Mouse (Mus musculus): ENCODE measurements at regions not wholly inside any gene's neighbourhood (a gene's known extent, or its start where the extent isn't known, plus 50 kb on each side); places are given as distances from the start of the nearest gene placed in this dataset.

DNA sequence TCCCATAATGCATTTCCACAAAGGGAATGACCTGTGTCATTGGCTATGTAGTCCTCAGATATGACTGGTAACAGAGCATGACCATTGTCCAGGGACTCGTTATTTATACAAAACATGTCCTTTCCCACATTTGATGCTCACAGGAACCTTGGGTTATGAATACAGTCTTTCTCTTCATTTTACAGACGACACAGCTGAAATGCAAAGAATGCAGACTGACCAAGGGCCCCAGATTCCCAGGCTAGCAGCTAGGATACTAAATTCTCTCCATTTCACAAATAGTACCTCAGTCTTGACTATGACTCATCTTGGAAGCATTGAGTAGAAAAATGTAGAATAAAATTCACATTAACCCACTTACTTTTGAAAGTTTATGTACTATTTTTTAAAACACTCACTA lies 182.7 kb upstream of the Sox4 start:
- WGBS (ENCODE audit: insufficient replicate concordance), result 66% methylated on average over 2 of the region's 2 CpGs
- no peak overlapping the region for H3K4me2 ChIP-seq

DNA sequence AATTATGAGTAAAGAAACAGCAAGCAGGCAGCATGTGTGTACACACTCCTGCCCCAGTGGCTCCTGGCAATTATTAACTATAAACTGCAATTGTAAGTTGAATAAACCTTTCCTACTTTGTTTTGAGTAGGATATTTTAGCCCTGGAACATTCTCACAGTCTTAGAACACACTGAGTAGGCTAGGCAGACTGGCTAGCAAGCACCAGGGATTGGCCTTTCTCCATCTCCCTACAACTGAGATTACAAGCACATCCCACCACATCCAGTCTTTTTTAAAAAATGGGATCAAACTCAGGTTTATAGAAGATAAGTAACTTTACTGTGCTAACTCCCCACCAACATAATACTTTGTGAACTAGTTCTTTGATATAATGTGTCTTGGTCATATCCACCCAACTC lies 174.0 kb upstream of the Sox4 start:
- Histone ChIP-seq H3K27ac (ENCODE audit: low read depth, low read length) (no peak overlapping the region), H3K9me3 (replicated peaks; ENCODE audit: control insufficient read depth, low read length) (no peaks in the 10 kb centered on the region), H3K9ac (ENCODE audit: low read depth, low read length) (no peak overlapping the region), H3K4me3 (ENCODE audit: low read depth, low read length) (no peak overlapping the region), H3K4me1 (ENCODE audit: control insufficient read depth, insufficient read depth, low read length) (no peaks in the 10 kb centered on the region), H3K27me3 (ENCODE audit: control insufficient read depth, insufficient read depth, low read length) (no peaks in the 10 kb centered on the region), H3K4me2 (no peak overlapping the region), H3K36me3 (ENCODE audit: control insufficient read depth, insufficient read depth, low read length) (no peaks in the 10 kb centered on the region)
- ATAC-seq (replicated peaks; ENCODE audit: insufficient number of reproducible peaks, low FRiP score, low TSS enrichment), result no peak

More for the DNA sequence above, 182.7 kb upstream of the Sox4 start:
- Histone ChIP-seq H3K36me3 (ENCODE audit: control insufficient read depth, insufficient read depth, low read length) (no peaks in the 10 kb centered on the region), H3K27ac (ENCODE audit: low read depth, low read length) (no peak overlapping the region), H3K4me1 (ENCODE audit: control insufficient read depth, insufficient read depth, low read length) (no peaks in the 10 kb centered on the region), H3K9me3 (replicated peaks; ENCODE audit: control insufficient read depth, low read length) (peaks cover 3% of the 10 kb centered on the region; the same call in 1 of the 2 replicates), H3K9ac (ENCODE audit: low read depth, low read length) (no peak overlapping the region), H3K27me3 (ENCODE audit: control insufficient read depth, insufficient read depth, low read length) (no peaks in the 10 kb centered on the region), H3K4me3 (ENCODE audit: low read depth, low read length) (no peak overlapping the region)
- no peak for ATAC-seq (replicated peaks; ENCODE audit: insufficient number of reproducible peaks, low FRiP score, low TSS enrichment)

DNA sequence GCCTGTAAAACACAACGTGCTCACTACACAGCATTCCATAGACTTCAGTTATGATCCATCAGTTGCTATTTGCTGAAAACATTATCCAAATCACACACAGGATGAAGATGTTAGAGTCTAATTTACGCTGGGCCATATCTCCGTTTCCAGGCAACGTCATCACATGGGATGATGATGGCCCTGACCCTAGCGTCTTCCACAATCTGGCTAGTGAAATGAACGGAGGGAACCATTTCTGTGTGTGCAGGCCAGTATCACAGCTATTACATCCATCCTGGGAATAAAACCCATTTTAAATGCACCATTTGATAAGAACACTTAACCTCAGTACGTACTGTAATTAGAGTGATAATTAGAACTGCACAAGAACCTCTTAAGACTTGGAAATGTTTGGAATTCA lies 170.0 kb upstream of the Sox4 start:
- no peak for ATAC-seq (replicated peaks; ENCODE audit: insufficient number of reproducible peaks, low FRiP score, low TSS enrichment)
- Histone ChIP-seq H3K27me3 (ENCODE audit: control insufficient read depth, insufficient read depth, low read length) (no peaks in the 10 kb centered on the region), H3K4me2 (no peak overlapping the region), H3K36me3 (ENCODE audit: control insufficient read depth, insufficient read depth, low read length) (no peaks in the 10 kb centered on the region), H3K4me1 (ENCODE audit: control insufficient read depth, insufficient read depth, low read length) (no peaks in the 10 kb centered on the region), H3K27ac (ENCODE audit: low read depth, low read length) (no peak overlapping the region), H3K4me3 (ENCODE audit: low read depth, low read length) (no peak overlapping the region), H3K9me3 (replicated peaks; ENCODE audit: control insufficient read depth, low read length) (no peaks in the 10 kb centered on the region), H3K9ac (ENCODE audit: low read depth, low read length) (no peak overlapping the region)
- 65% methylated on average over 7 of the region's 7 CpGs for WGBS (ENCODE audit: insufficient replicate concordance)

DNA sequence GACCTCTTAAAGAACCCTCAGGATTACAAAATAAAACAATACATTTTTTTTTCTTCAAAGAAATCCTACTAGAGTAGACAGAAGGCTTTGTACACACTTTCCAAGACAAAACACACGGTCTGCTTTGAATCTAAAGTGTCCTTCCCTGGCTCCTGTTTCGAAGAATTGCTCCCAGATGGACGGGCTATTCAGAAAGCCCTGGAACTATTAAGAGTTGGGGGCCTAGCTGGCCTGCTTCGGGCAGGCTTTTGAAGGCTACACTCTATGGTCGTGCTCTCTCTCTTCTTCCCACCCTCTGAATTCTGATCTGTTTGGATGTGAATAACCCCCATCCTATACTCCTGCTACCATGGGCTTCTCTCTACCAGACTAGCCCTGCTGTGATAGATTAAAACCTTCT lies 167.6 kb upstream of the Sox4 start:
- Histone ChIP-seq H3K36me3 (ENCODE audit: control insufficient read depth, insufficient read depth, low read length) (no peaks in the 10 kb centered on the region), H3K27ac (ENCODE audit: low read depth, low read length) (no peak overlapping the region), H3K4me3 (ENCODE audit: low read depth, low read length) (no peak overlapping the region), H3K27me3 (ENCODE audit: control insufficient read depth, insufficient read depth, low read length) (no peaks in the 10 kb centered on the region), H3K9ac (ENCODE audit: low read depth, low read length) (no peak overlapping the region), H3K4me1 (ENCODE audit: control insufficient read depth, insufficient read depth, low read length) (no peaks in the 10 kb centered on the region), H3K9me3 (replicated peaks; ENCODE audit: control insufficient read depth, low read length) (no peaks in the 10 kb centered on the region), H3K4me2 (no peak overlapping the region)
- ATAC-seq (replicated peaks; ENCODE audit: insufficient number of reproducible peaks, low FRiP score, low TSS enrichment), result no peak
- WGBS (ENCODE audit: insufficient replicate concordance), result 78% methylated on average over 5 of the region's 5 CpGs

DNA sequence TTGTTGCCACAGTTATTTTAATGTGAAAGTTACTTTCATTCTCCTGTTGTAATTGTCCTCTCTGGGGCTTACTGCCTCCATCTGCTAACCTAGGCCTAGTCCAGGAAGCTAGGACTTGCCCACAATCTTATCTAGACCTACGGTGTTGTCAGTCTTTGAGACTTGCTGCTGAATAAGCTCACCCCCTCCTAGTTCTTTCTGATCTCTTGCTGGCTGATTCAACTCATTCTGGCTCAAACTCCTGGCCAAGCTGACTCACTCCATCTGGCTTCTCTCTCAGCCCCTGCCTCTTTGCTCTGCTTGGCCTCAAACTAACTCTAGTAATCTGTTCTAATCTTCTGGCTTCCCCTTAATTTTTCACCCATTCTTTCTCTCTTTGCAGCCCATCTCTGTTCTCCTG lies 165.8 kb upstream of the Sox4 start:
- no peaks in the 10 kb centered on the region for H3K36me3 ChIP-seq (ENCODE audit: control insufficient read depth, insufficient read depth, low read length)
- no peak overlapping the region for H3K9ac ChIP-seq (ENCODE audit: low read depth, low read length)
- no peak overlapping the region for H3K4me2 ChIP-seq
- WGBS (ENCODE audit: insufficient replicate concordance), result 12% methylated on average over 1 of the region's 1 CpGs
- H3K4me3 ChIP-seq (ENCODE audit: low read depth, low read length), result no peak overlapping the region
- H3K9me3 ChIP-seq (replicated peaks; ENCODE audit: control insufficient read depth, low read length), result no peaks in the 10 kb centered on the region
- H3K4me1 ChIP-seq (ENCODE audit: control insufficient read depth, insufficient read depth, low read length), result no peaks in the 10 kb centered on the region
- no peak for ATAC-seq (replicated peaks; ENCODE audit: insufficient number of reproducible peaks, low FRiP score, low TSS enrichment)
- H3K27me3 ChIP-seq (ENCODE audit: control insufficient read depth, insufficient read depth, low read length), result no peaks in the 10 kb centered on the region
- H3K27ac ChIP-seq (ENCODE audit: low read depth, low read length), result no peak overlapping the region

DNA sequence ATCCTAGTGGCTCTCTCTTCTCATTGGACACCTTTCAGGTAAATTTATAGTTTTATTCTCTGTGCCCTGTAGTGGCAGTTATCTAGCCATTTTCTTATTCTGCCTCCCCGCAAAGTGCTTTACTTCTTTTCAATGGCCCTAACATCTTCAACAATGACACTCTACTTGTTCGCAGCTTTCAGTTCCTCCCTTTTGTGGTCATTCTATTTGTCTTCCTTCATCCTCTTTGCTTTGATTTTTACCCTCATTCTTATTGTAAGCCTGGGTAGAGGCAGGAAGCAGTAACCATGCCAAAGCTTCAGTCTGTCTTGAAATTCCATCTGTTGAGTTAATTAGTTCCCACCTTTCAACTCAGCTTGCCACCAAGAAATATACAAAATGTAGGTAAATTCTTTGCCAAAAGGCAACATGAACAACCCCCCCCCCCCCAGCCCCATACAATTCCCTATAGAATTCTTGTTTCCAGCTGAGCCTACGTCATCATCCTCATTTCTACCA lies 161.5 kb upstream of the Sox4 start:
- H3K4me2 ChIP-seq, result no peak overlapping the region
- no peaks in the 10 kb centered on the region for H3K27me3 ChIP-seq (ENCODE audit: control insufficient read depth, insufficient read depth, low read length)
- WGBS (ENCODE audit: insufficient replicate concordance), result 89% methylated on average over 3 of the region's 3 CpGs
- H3K4me3 ChIP-seq (ENCODE audit: low read depth, low read length), result no peak overlapping the region
- no peak for ATAC-seq (replicated peaks; ENCODE audit: insufficient number of reproducible peaks, low FRiP score, low TSS enrichment)
- H3K4me1 ChIP-seq (ENCODE audit: control insufficient read depth, insufficient read depth, low read length), result no peaks in the 10 kb centered on the region
- H3K27ac ChIP-seq (ENCODE audit: low read depth, low read length), result no peak overlapping the region
- H3K9ac ChIP-seq (ENCODE audit: low read depth, low read length), result no peak overlapping the region
- H3K36me3 ChIP-seq (ENCODE audit: control insufficient read depth, insufficient read depth, low read length), result no peaks in the 10 kb centered on the region
- H3K9me3 ChIP-seq (replicated peaks; ENCODE audit: control insufficient read depth, low read length), result no peaks in the 10 kb centered on the region

DNA sequence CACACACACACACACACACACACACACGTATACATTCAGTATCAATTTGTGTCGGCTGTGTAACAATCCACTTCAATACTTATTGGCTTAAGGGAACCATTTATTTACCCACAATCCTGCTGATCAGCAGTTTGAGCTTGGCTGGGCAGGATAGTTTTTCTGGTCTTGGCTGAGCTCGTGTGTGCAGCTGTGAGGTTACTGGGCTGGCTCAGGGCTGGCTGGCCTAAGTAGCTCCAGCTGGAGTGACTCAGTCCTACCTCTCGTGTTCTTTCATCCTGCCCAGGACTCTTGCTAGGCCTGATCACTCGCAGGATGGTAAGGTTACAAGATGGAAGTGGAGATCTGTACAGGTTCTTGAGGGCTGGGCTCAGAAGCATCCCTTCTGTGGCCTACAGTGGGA lies 156.6 kb upstream of the Sox4 start:
- Histone ChIP-seq H3K36me3 (ENCODE audit: control insufficient read depth, insufficient read depth, low read length) (no peaks in the 10 kb centered on the region), H3K9me3 (replicated peaks; ENCODE audit: control insufficient read depth, low read length) (no peaks in the 10 kb centered on the region), H3K9ac (ENCODE audit: low read depth, low read length) (no peak overlapping the region), H3K4me3 (ENCODE audit: low read depth, low read length) (no peak overlapping the region), H3K27ac (ENCODE audit: low read depth, low read length) (no peak overlapping the region), H3K4me2 (no peak overlapping the region), H3K4me1 (ENCODE audit: control insufficient read depth, insufficient read depth, low read length) (no peaks in the 10 kb centered on the region), H3K27me3 (ENCODE audit: control insufficient read depth, insufficient read depth, low read length) (no peaks in the 10 kb centered on the region)
- ATAC-seq (replicated peaks; ENCODE audit: insufficient number of reproducible peaks, low FRiP score, low TSS enrichment), result no peak
- WGBS (ENCODE audit: insufficient replicate concordance), result 72% methylated on average over 5 of the region's 5 CpGs

DNA sequence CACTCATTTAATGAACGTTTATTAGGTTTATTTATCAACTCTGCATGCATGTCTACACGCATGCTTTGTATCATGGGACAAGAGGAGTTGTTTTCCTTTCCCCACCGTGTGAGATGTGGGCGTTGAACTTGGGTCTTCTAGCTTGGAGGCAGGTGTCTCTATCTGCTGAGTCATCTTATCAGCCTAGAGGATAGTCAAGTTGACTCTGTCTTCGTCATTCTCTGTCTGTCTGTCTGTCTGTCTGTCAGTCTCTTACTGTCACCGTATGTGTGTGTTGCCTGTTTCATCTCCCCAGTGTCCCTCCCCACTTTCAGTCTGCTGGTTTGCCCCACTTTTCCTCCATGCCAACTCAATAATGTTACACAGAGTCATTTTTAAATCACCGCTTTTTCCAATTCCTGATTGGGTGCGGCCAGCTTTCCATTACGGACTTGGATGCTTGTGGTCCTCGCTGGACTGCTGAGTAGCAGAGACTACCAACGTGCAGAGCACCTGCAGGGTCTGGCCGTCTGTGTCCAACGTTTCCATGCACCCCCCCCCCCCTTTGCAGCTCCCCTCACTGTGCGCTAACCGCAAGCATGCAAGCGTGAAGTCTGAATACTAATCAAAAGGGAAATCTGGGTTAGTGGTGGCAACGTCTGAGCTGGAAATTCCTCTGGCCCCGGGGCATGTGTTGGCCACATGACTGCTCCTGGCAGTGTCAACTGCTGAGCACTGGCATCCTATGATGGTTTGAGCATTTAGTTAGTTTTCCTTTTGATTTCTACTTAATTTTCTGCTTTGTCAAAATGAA lies 155.7 kb upstream of the Sox4 start:
- H3K27ac ChIP-seq (ENCODE audit: low read depth, low read length), result no peak overlapping the region
- no peaks in the 10 kb centered on the region for H3K27me3 ChIP-seq (ENCODE audit: control insufficient read depth, insufficient read depth, low read length)
- 79% methylated on average over 18 of the region's 18 CpGs for WGBS (ENCODE audit: insufficient replicate concordance)
- no peak for ATAC-seq (replicated peaks; ENCODE audit: insufficient number of reproducible peaks, low FRiP score, low TSS enrichment)
- H3K9ac ChIP-seq (ENCODE audit: low read depth, low read length), result no peak overlapping the region
- H3K9me3 ChIP-seq (replicated peaks; ENCODE audit: control insufficient read depth, low read length), result no peaks in the 10 kb centered on the region
- no peaks in the 10 kb centered on the region for H3K36me3 ChIP-seq (ENCODE audit: control insufficient read depth, insufficient read depth, low read length)
- H3K4me3 ChIP-seq (ENCODE audit: low read depth, low read length), result no peak overlapping the region
- H3K4me1 ChIP-seq (ENCODE audit: control insufficient read depth, insufficient read depth, low read length), result no peaks in the 10 kb centered on the region
- no peak overlapping the region for H3K4me2 ChIP-seq

DNA sequence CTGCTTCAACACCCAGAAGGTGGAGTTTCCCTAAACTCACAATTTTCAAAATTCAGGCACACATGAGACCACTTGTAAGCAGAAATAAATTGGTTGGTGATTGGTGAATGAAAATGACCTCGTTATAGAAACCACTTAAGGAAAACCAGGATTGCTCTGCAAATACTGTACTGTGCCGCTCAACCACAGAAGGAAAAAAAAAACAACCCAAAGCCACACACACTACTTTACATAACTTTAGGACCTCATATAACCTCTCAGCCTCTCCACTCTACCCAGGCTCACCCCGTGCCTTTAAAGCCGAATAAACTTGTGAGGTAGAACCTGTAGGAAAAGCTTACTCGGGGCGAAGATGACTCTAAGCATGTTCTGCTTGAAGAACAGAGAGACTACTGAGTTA lies 154.7 kb upstream of the Sox4 start:
- 87% methylated on average over 6 of the region's 6 CpGs for WGBS (ENCODE audit: insufficient replicate concordance)
- H3K4me2 ChIP-seq, result no peak overlapping the region
- no peak overlapping the region for H3K4me3 ChIP-seq (ENCODE audit: low read depth, low read length)
- no peaks in the 10 kb centered on the region for H3K4me1 ChIP-seq (ENCODE audit: control insufficient read depth, insufficient read depth, low read length)
- H3K27ac ChIP-seq (ENCODE audit: low read depth, low read length), result no peak overlapping the region
- H3K36me3 ChIP-seq (ENCODE audit: control insufficient read depth, insufficient read depth, low read length), result no peaks in the 10 kb centered on the region
- H3K9me3 ChIP-seq (replicated peaks; ENCODE audit: control insufficient read depth, low read length), result no peaks in the 10 kb centered on the region
- no peak overlapping the region for H3K9ac ChIP-seq (ENCODE audit: low read depth, low read length)
- ATAC-seq (replicated peaks; ENCODE audit: insufficient number of reproducible peaks, low FRiP score, low TSS enrichment), result no peak
- H3K27me3 ChIP-seq (ENCODE audit: control insufficient read depth, insufficient read depth, low read length), result no peaks in the 10 kb centered on the region

Measured in heart, embryonic 11.5 days (tissue).